Mouse (Mus musculus) neural tube, embryonic 13.5 days (tissue): ENCODE results near the gene Actl6a. TPM values are rescaled to one million over a fixed set of nuclear protein-coding genes. Genes with fewer than 3 reads are reported as not detected.
"Not testable (repeated sequence)": the region's sequence is repeated elsewhere in the genome, so short reads cannot be mapped to it uniquely, and the experiment has no call there.

Source experiments
- ATAC-seq: fragments of 200-750 bp; cut with Nextera tagmentation; 2 replicates; pipeline ENCODE4 v1.8.0; 2017; ENCODE audit warnings: low read depth, mild to moderate bottlenecking, moderate TSS enrichment, moderate library complexity
- H3K27ac ChIP-seq: fragments of 300-500 bp; sonication (generic); replicated peaks from 2 replicates; pipeline ENCODE4 v1.5.1; 2015; ENCODE audit warnings: moderate library complexity, mild to moderate bottlenecking, inconsistent platforms
- H3K27me3 ChIP-seq: fragments of 300-500 bp; sonication (generic); 2 replicates; pipeline ENCODE4 v1.6.1; 2015; ENCODE audit warnings: mild to moderate bottlenecking, inconsistent platforms
- H3K36me3 ChIP-seq: fragments of 300-500 bp; sonication (generic); 2 replicates; pipeline ENCODE4 v1.6.1; 2015; ENCODE audit warnings: mild to moderate bottlenecking, inconsistent platforms
- H3K4me1 ChIP-seq: fragments of 300-500 bp; sonication (generic); replicated peaks from 2 replicates; pipeline ENCODE4 v1.6.1; 2015; ENCODE audit warnings: inconsistent platforms
- H3K4me2 ChIP-seq: fragments of 300-500 bp; sonication (generic); 2 replicates; pipeline ENCODE4 v1.6.1; 2015; ENCODE audit warnings: inconsistent platforms, mild to moderate bottlenecking, moderate library complexity
- H3K4me3 ChIP-seq: fragments of 300-500 bp; sonication (generic); 2 replicates; pipeline ENCODE4 v1.5.1; 2015; ENCODE audit warnings: mild to moderate bottlenecking, inconsistent platforms
- H3K9ac ChIP-seq: fragments of 300-500 bp; sonication (generic); 2 replicates; pipeline ENCODE4 v1.6.1; 2015; ENCODE audit warnings: moderate library complexity, mild to moderate bottlenecking, inconsistent platforms
- H3K9me3 ChIP-seq: fragments of 300-500 bp; sonication (generic); 2 replicates; pipeline ENCODE4 v1.6.1; 2016; ENCODE audit warnings: inconsistent platforms
- WGBS: fragments of 180-500 bp; shearing (Covaris S2); methylation state at CpG from one replicate; pipeline ENCODE4 v1.1.7; 2015; 5-methylcytosine and 5-hydroxymethylcytosine counted together
- polyA plus RNA-seq: library from polyadenylated mRNA; unstranded; fragments of >200 nt; fragmentation: Nextera tagmentation; extraction: Ambion mirVana; gene quantifications from 2 replicates; pipeline ENCODE4 v1.2.1, GENCODE M21; 2015

Actl6a gene
- polyA plus RNA-seq, 1 experiment from 2014 or later, result 96.2 TPM

- Histone ChIP-seq H3K36me3 (no peaks in the 10 kb centered on the region), H3K4me3 (no peak overlapping the region), H3K4me1 (no peaks in the 10 kb centered on the region), H3K9me3 (no peaks in the 10 kb centered on the region), H3K27ac (no peak overlapping the region), H3K4me2 (no peak overlapping the region), H3K9ac (no peak overlapping the region), H3K27me3 (no peaks in the 10 kb centered on the region)
- WGBS, result 32% methylated on average over 7 of the region's 7 CpGs
- peak; percentile 56 for ATAC-seq
Observed at GRCm38 (mm10) chr3:32698228-32698863, 7.8 kb upstream of the Actl6a start.

- H3K27ac ChIP-seq, ATAC-seq, H3K36me3 ChIP-seq, H3K4me2 ChIP-seq, H3K9me3 ChIP-seq, H3K27me3 ChIP-seq, H3K9ac ChIP-seq, H3K4me3 ChIP-seq, H3K4me1 ChIP-seq: not testable (repeated sequence)
- 91% methylated on average over 6 of the region's 6 CpGs for WGBS
Observed at GRCm38 (mm10) chr3:32704021-32704420, 2.1 kb upstream of the Actl6a start.

- H3K27me3 ChIP-seq, H3K4me1 ChIP-seq, H3K9me3 ChIP-seq, ATAC-seq, H3K27ac ChIP-seq, H3K9ac ChIP-seq, H3K4me2 ChIP-seq, H3K4me3 ChIP-seq, H3K36me3 ChIP-seq: not testable (repeated sequence)
- 89% methylated on average over 10 of the region's 10 CpGs for WGBS
Observed at GRCm38 (mm10) chr3:32704632-32705031, 1.5 kb upstream of the Actl6a start.

DNA sequence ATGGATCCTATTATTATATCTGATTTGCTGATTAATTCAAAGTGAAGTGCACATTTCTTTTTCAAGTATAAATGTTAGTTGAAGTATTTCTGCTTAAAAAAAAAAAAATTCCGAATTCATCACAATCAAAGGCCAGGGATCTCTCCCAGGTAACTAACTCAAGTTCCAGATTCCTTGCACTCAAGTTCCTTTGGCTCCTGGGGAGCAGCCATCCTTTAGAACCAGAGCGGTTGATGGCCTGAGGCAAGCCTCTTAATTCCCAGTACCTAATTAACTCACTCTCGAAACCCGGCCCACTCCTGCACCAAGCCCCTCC, 1.9 kb downstream of the Actl6a start:
- H3K4me1 ChIP-seq, result peaks cover 19% of the 10 kb centered on the region
- peak overlapping the region; percentile 46; the same call in 1 of the 2 replicates for H3K27ac ChIP-seq
- ATAC-seq, result no peak
- H3K4me2 ChIP-seq, result peak overlapping the region; percentile 48
- H3K4me3 ChIP-seq, result peak overlapping the region; percentile 73
- no peaks in the 10 kb centered on the region for H3K27me3 ChIP-seq
- H3K9ac ChIP-seq, result no peak overlapping the region
- peaks cover 18% of the 10 kb centered on the region for H3K36me3 ChIP-seq
- H3K9me3 ChIP-seq, result no peaks in the 10 kb centered on the region
- 4% methylated on average over 4 of the region's 4 CpGs for WGBS

DNA sequence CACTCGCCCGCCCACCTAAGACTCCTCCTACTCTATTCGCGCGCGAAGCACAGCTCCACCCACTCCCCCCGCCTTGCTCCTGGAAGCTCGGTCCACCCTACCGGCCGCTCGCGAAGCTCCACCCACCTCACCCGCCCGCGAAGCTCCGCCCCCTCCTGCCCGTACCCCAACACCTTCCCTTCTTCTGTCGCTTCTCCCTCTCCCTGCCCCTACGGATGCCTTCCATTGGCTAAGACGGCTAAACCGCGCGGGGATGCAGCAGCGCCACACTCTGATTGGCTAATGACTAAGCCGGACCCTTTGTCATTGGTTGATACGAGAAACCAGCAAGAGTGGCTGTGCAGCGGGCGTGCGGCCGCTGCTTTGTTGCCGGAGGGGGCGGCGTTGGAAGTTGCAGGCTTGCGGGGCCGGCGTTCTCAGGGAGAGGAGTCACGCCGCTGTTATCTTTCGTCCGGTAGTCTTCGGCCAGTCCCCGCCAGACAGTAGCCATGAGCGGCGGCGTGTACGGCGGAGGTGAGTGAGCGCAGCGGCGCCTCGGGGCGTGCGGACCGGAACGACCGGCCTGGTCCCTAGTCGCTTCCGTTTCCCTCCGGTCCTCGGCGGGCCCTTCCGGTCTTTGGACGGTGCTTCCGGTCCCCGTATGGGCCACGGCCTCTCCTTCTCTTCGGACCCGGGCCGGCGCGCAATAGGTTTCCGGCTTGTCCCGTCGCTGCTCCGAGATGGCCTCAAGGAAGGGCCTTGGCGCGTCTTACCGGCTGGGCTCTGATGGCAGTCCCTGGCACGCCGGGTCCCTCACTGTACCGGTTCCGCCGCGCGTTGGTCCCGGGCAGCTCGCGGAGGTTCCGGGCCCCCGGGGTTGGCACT, 2.5 kb downstream of the Actl6a start:
- Histone ChIP-seq H3K4me1 (peaks cover 19% of the 10 kb centered on the region), H3K9me3 (no peaks in the 10 kb centered on the region), H3K9ac (peak overlapping the region; percentile 85), H3K4me2 (peak overlapping the region; percentile 81), H3K27me3 (no peaks in the 10 kb centered on the region), H3K36me3 (peaks cover 24% of the 10 kb centered on the region), H3K4me3 (peak overlapping the region; percentile 73), H3K27ac (peak overlapping the region; percentile 93)
- WGBS, result under 1% methylated on average over 90 of the region's 90 CpGs
- ATAC-seq, result peak; percentile 100

DNA sequence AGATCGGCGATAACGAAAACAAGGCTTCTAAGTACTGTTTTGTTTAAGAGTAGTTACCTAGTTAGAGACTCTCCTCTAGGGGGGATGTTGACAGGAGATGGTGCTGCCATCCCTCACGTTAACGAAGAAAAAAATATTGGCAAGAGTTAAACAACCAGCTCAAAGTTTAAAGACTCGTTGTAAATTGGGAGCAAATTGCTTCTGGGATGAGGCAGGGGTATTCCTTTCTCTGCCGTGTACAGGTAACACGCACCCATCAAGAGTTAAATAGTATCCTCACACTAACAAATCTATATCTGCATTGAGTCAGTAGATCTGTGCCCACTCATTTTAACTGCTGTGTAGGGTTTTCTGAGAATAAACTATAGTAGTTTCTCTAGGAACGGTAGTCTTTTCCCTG, 3.3 kb downstream of the Actl6a start:
- H3K4me1 ChIP-seq, result peaks cover 19% of the 10 kb centered on the region
- H3K9ac ChIP-seq, result peak overlapping the region; percentile 85
- peak overlapping the region; percentile 81 for H3K4me2 ChIP-seq
- 13% methylated on average over 9 of the region's 9 CpGs for WGBS
- no peak for ATAC-seq
- H3K27me3 ChIP-seq, result no peaks in the 10 kb centered on the region
- H3K27ac ChIP-seq, result peak overlapping the region; percentile 93
- peaks cover 32% of the 10 kb centered on the region for H3K36me3 ChIP-seq
- no peaks in the 10 kb centered on the region for H3K9me3 ChIP-seq
- H3K4me3 ChIP-seq, result peak overlapping the region; percentile 73

- Histone ChIP-seq H3K27ac (no peak overlapping the region), H3K36me3 (peaks cover 74% of the 10 kb centered on the region), H3K9me3 (no peaks in the 10 kb centered on the region), H3K27me3 (no peaks in the 10 kb centered on the region), H3K4me3 (no peak overlapping the region), H3K9ac (no peak overlapping the region), H3K4me1 (peaks cover 19% of the 10 kb centered on the region), H3K4me2 (no peak overlapping the region)
- ATAC-seq, result no peak
- 88% methylated on average over 3 of the region's 3 CpGs for WGBS
Observed at GRCm38 (mm10) chr3:32713711-32714110, 7.6 kb downstream of the Actl6a start.

- not testable (repeated sequence) for H3K9ac ChIP-seq, H3K4me3 ChIP-seq, H3K9me3 ChIP-seq, H3K4me2 ChIP-seq, H3K27me3 ChIP-seq, H3K4me1 ChIP-seq, ATAC-seq, H3K27ac ChIP-seq
- WGBS, result 96% methylated on average over 6 of the region's 6 CpGs
- H3K36me3 ChIP-seq, result peaks cover 96% of the 10 kb centered on the region
Observed at GRCm38 (mm10) chr3:32717403-32717802, 11.3 kb downstream of the Actl6a start.

- peaks cover 96% of the 10 kb centered on the region for H3K36me3 ChIP-seq
- ATAC-seq, result no peak
- WGBS, result 96% methylated on average over 5 of the region's 5 CpGs
- H3K4me2 ChIP-seq, result no peak overlapping the region
- no peaks in the 10 kb centered on the region for H3K27me3 ChIP-seq
- H3K4me3 ChIP-seq, result no peak overlapping the region
- no peaks in the 10 kb centered on the region for H3K4me1 ChIP-seq
- no peak overlapping the region for H3K27ac ChIP-seq
- H3K9ac ChIP-seq, result no peak overlapping the region
- no peaks in the 10 kb centered on the region for H3K9me3 ChIP-seq
Observed at GRCm38 (mm10) chr3:32718271-32718670, 12.2 kb downstream of the Actl6a start.

DNA sequence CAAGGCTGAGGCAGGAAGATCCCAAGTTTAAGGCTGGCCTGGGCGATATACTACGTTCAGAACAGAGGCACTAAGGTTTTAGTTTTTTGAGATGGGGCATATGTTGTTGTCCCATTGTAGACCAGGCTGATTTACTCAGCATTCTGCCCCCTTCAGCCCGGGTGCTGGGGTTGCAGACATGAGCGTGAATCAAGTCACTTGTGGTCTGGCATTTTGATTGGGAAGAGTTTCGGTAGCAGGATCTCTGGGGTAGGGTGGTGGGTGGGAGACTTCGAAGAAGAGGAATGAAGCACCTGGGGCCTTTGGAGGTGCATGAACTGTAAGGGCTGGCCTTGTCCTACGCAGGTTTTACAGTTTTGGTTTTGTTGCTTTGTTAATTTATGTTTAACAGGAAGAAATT, 18.1 kb downstream of the Actl6a start:
- WGBS, result 93% methylated on average over 7 of the region's 7 CpGs
- H3K9me3 ChIP-seq, result no peaks in the 10 kb centered on the region

DNA sequence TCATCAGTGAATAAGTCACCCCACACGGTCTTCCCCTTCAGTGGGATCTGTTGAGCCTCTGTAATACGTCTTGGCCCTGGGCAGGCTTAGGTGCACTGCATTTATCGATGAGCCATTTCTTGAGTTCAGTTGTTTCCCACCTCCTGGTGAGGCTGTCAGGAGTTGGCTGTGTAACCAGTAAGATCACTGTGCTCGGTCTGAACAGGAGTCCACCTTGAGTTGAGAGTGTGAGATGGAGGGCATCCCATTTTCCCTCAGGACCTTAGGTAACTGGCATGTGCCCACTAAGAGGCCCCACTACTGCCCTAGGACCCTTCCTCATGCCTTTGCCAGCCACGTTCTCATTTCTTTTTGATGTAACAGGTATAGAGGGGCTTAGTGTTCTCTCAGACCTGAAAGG, 19.9 kb downstream of the Actl6a start:
- Histone ChIP-seq H3K4me2 (no peak overlapping the region), H3K27ac (no peak overlapping the region), H3K9me3 (no peaks in the 10 kb centered on the region), H3K27me3 (no peaks in the 10 kb centered on the region), H3K4me3 (no peak overlapping the region), H3K36me3 (peaks cover 92% of the 10 kb centered on the region), H3K9ac (no peak overlapping the region), H3K4me1 (no peaks in the 10 kb centered on the region)
- no peak for ATAC-seq
- 87% methylated on average over 5 of the region's 5 CpGs for WGBS

More for the DNA sequence above, 18.1 kb downstream of the Actl6a start:
- H3K27me3 ChIP-seq, result no peaks in the 10 kb centered on the region
- H3K4me3 ChIP-seq, result no peak overlapping the region
- no peak overlapping the region for H3K9ac ChIP-seq
- no peaks in the 10 kb centered on the region for H3K4me1 ChIP-seq
- H3K27ac ChIP-seq, result no peak overlapping the region
- peaks cover 92% of the 10 kb centered on the region for H3K36me3 ChIP-seq
- ATAC-seq, result no peak
- H3K4me2 ChIP-seq, result no peak overlapping the region

DNA sequence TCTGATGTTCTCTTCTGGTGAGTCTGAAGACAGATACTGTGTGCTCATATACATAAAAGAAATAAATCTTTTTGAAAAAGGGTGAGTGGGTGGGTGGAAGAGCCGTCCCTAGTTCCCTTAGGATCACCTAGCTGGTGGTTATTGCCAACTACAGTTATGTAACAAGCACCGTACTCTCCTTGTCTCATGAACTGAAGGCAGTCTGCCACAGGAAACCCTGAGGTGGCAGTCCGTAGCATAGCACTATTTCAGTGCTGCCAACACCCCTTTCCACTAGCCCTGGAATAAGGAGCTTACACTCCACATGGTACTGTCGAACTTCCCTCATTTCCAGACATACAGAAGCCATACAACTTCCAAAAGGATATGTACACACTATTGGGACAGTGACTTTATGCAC, 21.8 kb downstream of the Actl6a start:
- H3K9ac ChIP-seq, result no peak overlapping the region
- 87% methylated on average over 4 of the region's 4 CpGs for WGBS
- H3K27ac ChIP-seq, result no peak overlapping the region
- H3K36me3 ChIP-seq, result peaks cover 92% of the 10 kb centered on the region
- no peak for ATAC-seq
- H3K4me2 ChIP-seq, result no peak overlapping the region
- H3K4me1 ChIP-seq, result no peaks in the 10 kb centered on the region
- no peaks in the 10 kb centered on the region for H3K27me3 ChIP-seq
- H3K4me3 ChIP-seq, result no peak overlapping the region
- no peaks in the 10 kb centered on the region for H3K9me3 ChIP-seq
